In the genomic region with DNA sequence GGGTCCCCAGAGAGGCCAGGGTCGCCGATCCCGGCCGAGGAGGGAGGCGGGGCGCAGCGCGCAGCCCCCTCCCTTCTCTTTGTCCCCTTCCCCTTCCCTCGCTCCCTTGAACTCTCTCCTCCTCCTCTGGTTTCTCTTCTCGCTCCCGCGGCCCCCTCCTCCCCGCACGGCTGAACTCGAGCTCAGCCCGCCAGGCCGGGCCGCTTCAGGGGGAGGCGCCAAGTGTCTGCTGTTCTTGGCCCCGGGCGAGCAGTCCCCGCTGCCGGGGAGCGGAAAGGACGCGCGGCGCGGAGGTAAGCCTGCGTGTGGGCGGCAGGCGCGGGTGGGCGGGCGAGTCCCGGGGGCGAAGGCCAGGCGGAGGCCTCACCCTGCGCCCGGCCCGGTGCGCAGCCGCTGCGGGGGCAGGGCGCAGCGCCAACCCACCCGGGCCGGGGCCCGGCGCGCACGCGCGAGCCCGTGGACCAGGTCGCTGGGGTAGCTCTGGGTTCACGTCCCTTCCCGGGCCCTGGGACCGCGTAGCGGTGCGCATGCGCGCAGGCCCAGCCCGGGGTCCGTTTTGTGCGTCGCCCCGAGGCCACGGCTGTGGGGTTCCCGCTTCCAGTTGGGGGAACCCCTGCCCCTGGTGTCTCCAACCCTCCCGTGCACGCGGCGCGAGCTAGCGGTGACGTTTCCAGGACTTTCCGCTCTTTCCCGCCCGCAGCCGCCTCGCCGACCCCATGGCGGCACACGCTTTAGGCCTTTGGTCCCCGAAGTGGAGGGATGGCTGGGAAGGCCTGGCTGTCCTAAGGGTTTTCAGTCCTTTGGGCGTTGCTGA, we compare ENCODE assay signal across 8 mouse cellular contexts. TPM values are rescaled to one million over a fixed set of nuclear protein-coding genes. Genes with fewer than 3 reads are reported as not detected.
A peak's percentile ranks its signal among the peaks of the same experiment; 100 is the strongest.
DNase-seq lines count a peak whose midpoint lies in the region; ATAC-seq and TF ChIP-seq lines count a peak whose summit lies in the region.

No protein-coding gene starts in this region.

- no peaks in the 10 kb centered on the region; the same call in 1 of the 2 replicates for H3K4me1 ChIP-seq in embryonic facial prominence, embryonic 11.5 days (ENCODE audit: control insufficient read depth, insufficient read depth, low read length)
- H3K4me1 ChIP-seq in limb, embryonic 15.5 days: peaks cover 16% of the 10 kb centered on the region
- H3K4me1 ChIP-seq in midbrain, postnatal 0 days (ENCODE audit: insufficient read depth, low read length): peaks cover 11% of the 10 kb centered on the region

- H3K9me3 ChIP-seq in embryonic facial prominence, embryonic 11.5 days (replicated peaks; ENCODE audit: control insufficient read depth, low read length): no peaks in the 10 kb centered on the region
- no peaks in the 10 kb centered on the region for H3K9me3 ChIP-seq in limb, embryonic 15.5 days
- H3K9me3 ChIP-seq in midbrain, postnatal 0 days (ENCODE audit: low read length): no peaks in the 10 kb centered on the region

- peak; percentile 93 for ATAC-seq in embryonic facial prominence, embryonic 11.5 days (replicated peaks; ENCODE audit: insufficient number of reproducible peaks, low FRiP score, low TSS enrichment, low read depth)
- ATAC-seq in limb, embryonic 15.5 days (ENCODE audit: insufficient number of reproducible peaks, low FRiP score, low TSS enrichment, low read depth): peak; percentile 90
- ATAC-seq in midbrain, postnatal 0 days (ENCODE audit: low FRiP score): peak; percentile 93

- WGBS in embryonic facial prominence, embryonic 11.5 days: under 1% methylated on average over 75 of the region's 88 CpGs
- WGBS in limb, embryonic 15.5 days: under 1% methylated on average over 67 of the region's 88 CpGs
- under 1% methylated on average over 59 of the region's 88 CpGs for WGBS in midbrain, postnatal 0 days

- peak overlapping the region; percentile 77 for H3K4me3 ChIP-seq in embryonic facial prominence, embryonic 11.5 days (ENCODE audit: low read depth, low read length)
- peak overlapping the region; percentile 79 for H3K4me3 ChIP-seq in limb, embryonic 15.5 days
- H3K4me3 ChIP-seq in midbrain, postnatal 0 days (ENCODE audit: low read depth, low read length): peak overlapping the region; percentile 89

- peak overlapping the region; percentile 99 for H3K27ac ChIP-seq in embryonic facial prominence, embryonic 11.5 days (replicated peaks; ENCODE audit: low read depth, low read length)
- peak overlapping the region; percentile 98 for H3K27ac ChIP-seq in limb, embryonic 15.5 days
- peak overlapping the region; percentile 97 for H3K27ac ChIP-seq in midbrain, postnatal 0 days (ENCODE audit: low read depth, low read length)

- DNase-seq in 3134 (ENCODE audit: extremely low read depth, insufficient read length, low spot score): peak; percentile 88
- DNase-seq in adrenal gland, postnatal 14 days: peak; percentile 92
- peak; percentile 85 for DNase-seq in embryonic facial prominence, embryonic 11.5 days (ENCODE audit: low spot score)
- DNase-seq in heart, adult 8-10 months (ENCODE audit: low spot score): peak; percentile 82
- peak; percentile 82 to 83 for DNase-seq in kidney, adult 8-10 months
- peak; percentile 77 for DNase-seq in midbrain, postnatal 0 days (ENCODE audit: low spot score)
- peak; percentile 68 to 80 for DNase-seq in spleen, postnatal 10 days (ENCODE audit: low spot score in 2 of 2)

- no peak for TF ChIP-seq CTCF in midbrain, postnatal 0 days (IDR thresholded peaks at IDR 0.05)

- no peaks in the 10 kb centered on the region for H3K36me3 ChIP-seq in embryonic facial prominence, embryonic 11.5 days (replicated peaks; ENCODE audit: control insufficient read depth, insufficient read depth, low read depth, low read length)
- H3K36me3 ChIP-seq in limb, embryonic 15.5 days: no peaks in the 10 kb centered on the region
- H3K36me3 ChIP-seq in midbrain, postnatal 0 days (ENCODE audit: insufficient read depth, low read length): no peaks in the 10 kb centered on the region

- H3K4me2 ChIP-seq in embryonic facial prominence, embryonic 11.5 days (ENCODE audit: low read depth, low read length): peak overlapping the region; percentile 79
- H3K4me2 ChIP-seq in limb, embryonic 15.5 days: peak overlapping the region; percentile 55
- peak overlapping the region; percentile 70 for H3K4me2 ChIP-seq in midbrain, postnatal 0 days (ENCODE audit: low read depth, low read length, poor library complexity, severe bottlenecking)

- peak overlapping the region; percentile 98 for H3K9ac ChIP-seq in embryonic facial prominence, embryonic 11.5 days (replicated peaks; ENCODE audit: low read length)
- H3K9ac ChIP-seq in limb, embryonic 15.5 days: peak overlapping the region; percentile 95
- H3K9ac ChIP-seq in midbrain, postnatal 0 days (replicated peaks; ENCODE audit: low read length, poor library complexity, severe bottlenecking): peak overlapping the region; percentile 97

- no peaks in the 10 kb centered on the region for H3K27me3 ChIP-seq in embryonic facial prominence, embryonic 11.5 days (ENCODE audit: control insufficient read depth, insufficient read depth, low read length)
- no peaks in the 10 kb centered on the region for H3K27me3 ChIP-seq in limb, embryonic 15.5 days
- H3K27me3 ChIP-seq in midbrain, postnatal 0 days (ENCODE audit: insufficient read depth, low read length): no peaks in the 10 kb centered on the region

RNA-seq across cellular contexts. Expression of a gene that starts 20.3 kb away (rescaled TPM):
- 39.5 and 41.3 TPM in 2 replicates for total RNA-seq in adrenal gland, postnatal 14 days (2021)
- 203 and 209 TPM in 2 replicates for polyA plus RNA-seq in embryonic facial prominence, embryonic 11.5 days (2014; fragmentation: Nextera tagmentation; extraction: Ambion mirVana)
- 10 to 100 TPM; 18.2 to 30.9 (median 21.1) TPM for total RNA-seq in heart, adult 8-10 months (2022)
- 90.1 and 91.6 TPM in 2 replicates for polyA plus RNA-seq in limb, embryonic 15.5 days (2015; fragmentation: Nextera tagmentation; extraction: Ambion mirVana)
- total RNA-seq in midbrain, postnatal 0 days (2014; rRNA removed): 54.1 and 77.5 TPM in 2 replicates
- polyA plus RNA-seq in midbrain, postnatal 0 days (2015; fragmentation: Nextera tagmentation; extraction: Ambion mirVana): 43.1 and 45.4 TPM in 2 replicates

Comparison
In these comparisons a context has a peak if more than half of its experiments do, and no peak if none do; other contexts are left out.
1. Peak in every context shown above with its lines: DNase-seq, ATAC-seq, H3K4me3 ChIP-seq and H3K27ac ChIP-seq.